Mouse (Mus musculus) thymus, postnatal 10 days (tissue): ENCODE measurements around the gene Fbxl13.

Experiments
- DNase-seq, 2 experiments: peaks; one replicate each; pipeline ENCODE4 v3.0.0; 2021; ENCODE audit warnings: low spot score in 2 of 2

Fbxl13 gene

GRCm38 (mm10) chr5:21645439-21646132 is at the start of gene Fbxl13, which contains the start of gene Armc10:
TSS of gene Fbxl13 (minus strand) at chr5:21645634.
TSS of gene Armc10 (plus strand) at chr5:21645813.
- peak; percentile 85 to 87 for DNase-seq

GRCm38 (mm10) chr5:21694854-21695490 is 49.5 kb upstream of the Fbxl13 start:
- DNase-seq: no peak

GRCm38 (mm10) chr5:21693372-21693870 is 48.0 kb upstream of the Fbxl13 start:
- no peak for DNase-seq

- DNase-seq: no peak
Observed at GRCm38 (mm10) chr5:21692230-21692629, 46.8 kb upstream of the Fbxl13 start.

- DNase-seq: no peak
Observed at GRCm38 (mm10) chr5:21687042-21687441, 41.6 kb upstream of the Fbxl13 start.

GRCm38 (mm10) chr5:21685001-21685400 is 39.6 kb upstream of the Fbxl13 start:
- DNase-seq: no peak

GRCm38 (mm10) chr5:21683811-21684210 is 38.4 kb upstream of the Fbxl13 start:
- no peak for DNase-seq

- DNase-seq: no peak
Observed at GRCm38 (mm10) chr5:21680940-21681339, 35.5 kb upstream of the Fbxl13 start.

- no peak for DNase-seq
Observed at GRCm38 (mm10) chr5:21680029-21680428, 34.6 kb upstream of the Fbxl13 start.

GRCm38 (mm10) chr5:21678363-21678762 is 32.9 kb upstream of the Fbxl13 start:
- no peak for DNase-seq

- DNase-seq: no peak
Observed at GRCm38 (mm10) chr5:21677939-21678338, 32.5 kb upstream of the Fbxl13 start.

GRCm38 (mm10) chr5:21675494-21675893 is 30.1 kb upstream of the Fbxl13 start:
- no peak for DNase-seq

- no peak for DNase-seq
Observed at GRCm38 (mm10) chr5:21675019-21675418, 29.6 kb upstream of the Fbxl13 start.

GRCm38 (mm10) chr5:21673742-21674141 is 28.3 kb upstream of the Fbxl13 start:
- DNase-seq: no peak

- peak; percentile 23 to 29 for DNase-seq
Observed at GRCm38 (mm10) chr5:21672812-21673635, 27.6 kb upstream of the Fbxl13 start.

- DNase-seq: no peak
Observed at GRCm38 (mm10) chr5:21669307-21669706, 23.9 kb upstream of the Fbxl13 start.

GRCm38 (mm10) chr5:21667191-21668137 is 22.0 kb upstream of the Fbxl13 start:
- DNase-seq: no peak

- no peak for DNase-seq
Observed at GRCm38 (mm10) chr5:21663081-21663480, 17.6 kb upstream of the Fbxl13 start.

GRCm38 (mm10) chr5:21660850-21661249 is 15.4 kb upstream of the Fbxl13 start:
- DNase-seq: no peak

- peak; percentile 48 to 79 for DNase-seq
Observed at GRCm38 (mm10) chr5:21658623-21659395, 13.4 kb upstream of the Fbxl13 start.
